Mouse (Mus musculus) ovary, postnatal 36 days (tissue): ENCODE data around the gene Kif20b.
A peak's percentile ranks its signal among the peaks of the same experiment; 100 is the strongest.

Experiments used
- DNase-seq: peaks from one replicate; pipeline ENCODE4 v3.0.0; 2022; ENCODE audit warnings: low spot score, mixed read lengths

The Kif20b gene

GRCm38 (mm10) chr19:34921652-34922602, at the start of gene Kif20b:
Kif20b (plus strand) TSS chr19:34922361.
- peak; percentile 91 for DNase-seq

- no peak for DNase-seq
These were observed 45.5 kb upstream of the Kif20b start for GRCm38 (mm10) chr19:34876676-34877075.

GRCm38 (mm10) chr19:34877898-34878602, 44.1 kb upstream of the Kif20b start:
- peak; percentile 81 for DNase-seq

- DNase-seq = peak; percentile 78
These were observed 43.3 kb upstream of the Kif20b start, which contains the start of gene Pank1 for GRCm38 (mm10) chr19:34878603-34879541. Pank1 (minus strand) TSS chr19:34879455.

GRCm38 (mm10) chr19:34879624-34880023, 42.5 kb upstream of the Kif20b start:
- no peak for DNase-seq

GRCm38 (mm10) chr19:34881160-34881559, 41.0 kb upstream of the Kif20b start:
- DNase-seq = no peak

GRCm38 (mm10) chr19:34882443-34882842, 39.7 kb upstream of the Kif20b start:
- DNase-seq = no peak

GRCm38 (mm10) chr19:34883526-34884224, 38.5 kb upstream of the Kif20b start:
- DNase-seq = no peak

GRCm38 (mm10) chr19:34886324-34886723, 35.8 kb upstream of the Kif20b start:
- no peak for DNase-seq

- no peak for DNase-seq
These were observed 31.2 kb upstream of the Kif20b start for GRCm38 (mm10) chr19:34890981-34891380.

GRCm38 (mm10) chr19:34891590-34891989, 30.6 kb upstream of the Kif20b start:
- no peak for DNase-seq

- DNase-seq = no peak
These were observed 27.1 kb upstream of the Kif20b start for GRCm38 (mm10) chr19:34895082-34895481.

- DNase-seq = peak; percentile 56
These were observed 24.8 kb upstream of the Kif20b start for GRCm38 (mm10) chr19:34897082-34897965.

- peak; percentile 31 for DNase-seq
These were observed 23.2 kb upstream of the Kif20b start for GRCm38 (mm10) chr19:34898941-34899340.

GRCm38 (mm10) chr19:34901266-34901665, 20.9 kb upstream of the Kif20b start:
- DNase-seq = no peak

GRCm38 (mm10) chr19:34901735-34902134, 20.4 kb upstream of the Kif20b start:
- DNase-seq = no peak

GRCm38 (mm10) chr19:34904032-34904431, 18.1 kb upstream of the Kif20b start:
- DNase-seq = no peak

- no peak for DNase-seq
These were observed 16.7 kb upstream of the Kif20b start for GRCm38 (mm10) chr19:34905424-34905823.

- no peak for DNase-seq
These were observed 15.4 kb upstream of the Kif20b start for GRCm38 (mm10) chr19:34906772-34907171.

- DNase-seq = no peak
These were observed 9.8 kb upstream of the Kif20b start for GRCm38 (mm10) chr19:34912366-34912765.
